Mouse (Mus musculus) liver, embryonic 14.5 days (tissue): ENCODE data around the gene Brinp1.

Experiments
- CTCF ChIP-seq: IDR thresholded peaks from 2 replicates; pipeline ENCODE4 v1.5.1; 2016; ENCODE audit warnings: antibody characterized with exemption, low read depth, control low read depth
- EP300 ChIP-seq: IDR thresholded peaks from 2 replicates; pipeline ENCODE4 v1.6.1; 2016; ENCODE audit warnings: antibody characterized with exemption, low read depth

GRCm38 (mm10) chr4:68764937-68765336 lies 189.3 kb downstream of the Brinp1 start:
- TF ChIP-seq CTCF (no peak), EP300 (no peak)
